Mouse (Mus musculus) megakaryocyte, embryonic 14.5 days (primary cell): ENCODE measurements at regions not wholly inside any gene's neighbourhood (a gene's known extent, or its start where the extent isn't known, plus 50 kb on each side); places are given as distances from the start of the nearest gene placed in this dataset.

Experiments used
- FLI1 ChIP-seq: IDR thresholded peaks from 2 replicates; pipeline ENCODE4 v1.6.1; 2012; ENCODE audit warnings: low read length, inconsistent platforms, mixed read lengths
- GATA1 ChIP-seq: IDR thresholded peaks from 3 replicates; pipeline ENCODE4 v1.6.1; 2012; ENCODE audit warnings: mixed read lengths, low read length, inconsistent platforms, borderline replicate concordance

GRCm38 (mm10) chr7:119252742-119253141, 68.3 kb upstream of the Gpr139 start:
- TF ChIP-seq GATA1 (no peak), FLI1 (no peak)
